Mouse (Mus musculus) hindbrain, embryonic 16.5 days (tissue): ENCODE measurements around the gene Tab1. TPM values are rescaled to one million over a fixed set of nuclear protein-coding genes. Genes with fewer than 3 reads are reported as not detected.

Source experiments
- polyA plus RNA-seq: library from polyadenylated mRNA; unstranded; fragments of >200 nt; fragmentation: Nextera tagmentation; extraction: Ambion mirVana; gene quantifications from 2 replicates; pipeline ENCODE4 v1.2.1, GENCODE M21; 2015

The Tab1 gene
- polyA plus RNA-seq, 1 experiment from 2014 or later = 37.1 TPM

Other genes with a start within 250 kb of the Tab1 start
- gene Apobec3, start 241.5 kb upstream of the Tab1 start, polyA plus RNA-seq = 4.5 and 5.1 TPM in 2 replicates
- gene Cbx7, start 162.0 kb upstream of the Tab1 start, polyA plus RNA-seq = 4.7 and 5.2 TPM in 2 replicates
- gene Pdgfb, start 118.2 kb upstream of the Tab1 start, polyA plus RNA-seq = 6.7 and 8.0 TPM in 2 replicates
- gene Syngr1, start 41.8 kb upstream of the Tab1 start, polyA plus RNA-seq = 78.6 and 80.3 TPM in 2 replicates
- 523 and 556 TPM in 2 replicates for gene Rpl3, start 41.3 kb upstream of the Tab1 start, polyA plus RNA-seq
- gene Mgat3, start 40.6 kb downstream of the Tab1 start, polyA plus RNA-seq = 15.7 and 15.8 TPM in 2 replicates
- gene Mief1, start 100.9 kb downstream of the Tab1 start, polyA plus RNA-seq = 29.0 and 38.1 TPM in 2 replicates
- gene AC140267.1, start 102.7 kb downstream of the Tab1 start, polyA plus RNA-seq = 4.9 TPM in 1 of 2 replicates, not detected in the other
- 116 and 117 TPM in 2 replicates for gene Atf4, start 122.1 kb downstream of the Tab1 start, polyA plus RNA-seq
- 70.6 and 70.7 TPM in 2 replicates for gene Rps19bp1, start 131.2 kb downstream of the Tab1 start, polyA plus RNA-seq
- 0.74 and 0.84 TPM in 2 replicates for gene Cacna1i, start 154.1 kb downstream of the Tab1 start, polyA plus RNA-seq